Mouse (Mus musculus) small intestine, adult 2 months (tissue): ENCODE measurements around the gene Lactbl1. TPM values are rescaled to one million over a fixed set of nuclear protein-coding genes. Genes with fewer than 3 reads are reported as not detected.
A peak's percentile ranks its signal among the peaks of the same experiment; 100 is the strongest.

Experiments
- H3K27ac ChIP-seq: fragments of 200-500 bp; 2 replicates; pipeline ENCODE4 v1.5.1; 2012; ENCODE audit warnings: low read depth, low read length, control low read depth, inconsistent platforms; ENCODE audit not compliant: insufficient read depth
- H3K27me3 ChIP-seq: fragments of 200-500 bp; 2 replicates; pipeline ENCODE4 v1.6.1; 2012; ENCODE audit warnings: mild to moderate bottlenecking, moderate library complexity, low read length, inconsistent platforms; ENCODE audit not compliant: control insufficient read depth, insufficient read depth
- H3K36me3 ChIP-seq: fragments of 200-500 bp; 2 replicates; pipeline ENCODE4 v1.6.1; 2012; ENCODE audit warnings: mild to moderate bottlenecking, low read length, control low read depth, inconsistent platforms; ENCODE audit not compliant: control insufficient read depth, insufficient read depth
- H3K4me1 ChIP-seq: fragments of 200-500 bp; 2 replicates; pipeline ENCODE4 v1.6.1; 2012; ENCODE audit warnings: low read length, inconsistent platforms, mixed read lengths; ENCODE audit not compliant: control insufficient read depth, insufficient read depth, insufficient read length
- H3K4me3 ChIP-seq: fragments of 200-500 bp; 2 replicates; pipeline ENCODE4 v1.5.1; 2012; ENCODE audit warnings: low read depth, mild to moderate bottlenecking, control low read depth, inconsistent platforms, low read length, moderate library complexity
- CTCF ChIP-seq: fragments of 200-500 bp; IDR thresholded peaks from 2 replicates; pipeline ENCODE4 v1.5.1; 2012; ENCODE audit warnings: low read depth, mild to moderate bottlenecking, control low read depth, inconsistent platforms, low read length, moderate library complexity, mixed read lengths; ENCODE audit not compliant: insufficient replicate concordance, insufficient read length; ENCODE audit errors: extremely low read depth
- POLR2A ChIP-seq: fragments of 200-500 bp; IDR thresholded peaks from 2 replicates; pipeline ENCODE4 v1.6.1; 2012; ENCODE audit warnings: low read depth, mild to moderate bottlenecking, control low read depth, inconsistent platforms, low read length, moderate library complexity
- WGBS: fragments of 180-500 bp; shearing (Covaris S2); methylation state at CpG from one replicate; pipeline ENCODE4 v1.1.7; 2018; 5-methylcytosine and 5-hydroxymethylcytosine counted together
- polyA plus RNA-seq: library from polyadenylated mRNA; depleted of rRNA; stranded (reverse); fragments of >200 nt; gene quantifications from 2 replicates; pipeline ENCODE4 v1.2.3, GENCODE M21; 2012

The Lactbl1 gene
- polyA plus RNA-seq, 1 experiment: not detected

DNA sequence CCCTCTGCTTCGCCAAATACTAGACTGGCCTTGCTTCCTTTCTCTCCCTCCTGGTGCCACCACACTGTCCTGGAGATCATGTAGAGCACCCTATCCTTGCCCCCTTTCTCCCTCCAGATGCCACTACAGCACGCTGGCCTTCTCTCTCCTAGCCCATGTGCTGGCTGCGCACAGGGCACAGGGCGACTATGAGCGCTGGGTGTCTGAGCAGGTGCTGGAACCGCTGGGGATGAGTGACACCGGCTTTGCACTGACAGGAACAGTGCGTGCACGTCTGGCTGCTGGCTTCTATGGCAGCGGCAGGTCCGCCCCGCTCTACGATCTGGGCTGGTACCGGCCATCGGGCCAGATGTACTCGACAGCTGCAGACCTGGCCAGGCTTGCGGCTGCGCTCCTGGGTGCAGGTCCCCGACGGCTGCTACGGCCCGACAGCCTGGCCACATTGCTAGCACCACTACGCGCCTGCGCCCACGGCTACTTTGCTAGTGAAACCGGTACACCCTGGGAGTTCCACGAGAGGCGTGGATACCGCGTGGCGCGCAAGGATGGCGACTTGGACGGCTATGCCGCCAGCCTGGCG is 14.7 kb downstream of the Lactbl1 start:
- no peaks in the 10 kb centered on the region for H3K36me3 ChIP-seq
- H3K4me1 ChIP-seq: peaks cover 5% of the 10 kb centered on the region; the same call in 1 of the 2 replicates
- TF ChIP-seq CTCF (no peak), POLR2A (no peak)
- 16% methylated on average over 37 of the region's 37 CpGs for WGBS
- H3K27ac ChIP-seq: no peak overlapping the region
- H3K27me3 ChIP-seq: peaks cover 17% of the 10 kb centered on the region
- peak overlapping the region; percentile 45 for H3K4me3 ChIP-seq

GRCm38 (mm10) chr4:136637563-136638229 is 15.3 kb downstream of the Lactbl1 start:
- WGBS: 3% methylated on average over 76 of the region's 76 CpGs
- Histone ChIP-seq H3K36me3 (no peaks in the 10 kb centered on the region), H3K27me3 (peaks cover 17% of the 10 kb centered on the region)

GRCm38 (mm10) chr4:136638230-136638750 is 15.9 kb downstream of the Lactbl1 start:
- WGBS: 56% methylated on average over 7 of the region's 7 CpGs
- Histone ChIP-seq H3K36me3 (no peaks in the 10 kb centered on the region), H3K4me1 (peaks cover 5% of the 10 kb centered on the region; the same call in 1 of the 2 replicates), H3K4me3 (no peak overlapping the region), H3K27me3 (peaks cover 17% of the 10 kb centered on the region), H3K27ac (no peak overlapping the region)
- TF ChIP-seq POLR2A (no peak), CTCF (no peak)

More at GRCm38 (mm10) chr4:136637563-136638229, 15.3 kb downstream of the Lactbl1 start:
- H3K4me1 ChIP-seq: peaks cover 5% of the 10 kb centered on the region; the same call in 1 of the 2 replicates
- TF ChIP-seq CTCF (no peak), POLR2A (no peak)
- H3K27ac ChIP-seq: no peak overlapping the region
- H3K4me3 ChIP-seq: peak overlapping the region; percentile 45

- no peak for TF ChIP-seq CTCF
- TF ChIP-seq POLR2A: no peak
- Histone ChIP-seq H3K36me3 (no peaks in the 10 kb centered on the region), H3K27ac (no peak overlapping the region), H3K4me1 (peaks cover 5% of the 10 kb centered on the region; the same call in 1 of the 2 replicates), H3K27me3 (peaks cover 17% of the 10 kb centered on the region), H3K4me3 (no peak overlapping the region)
- WGBS: 24% methylated on average over 10 of the region's 10 CpGs
These were observed 16.5 kb downstream of the Lactbl1 start for GRCm38 (mm10) chr4:136638890-136639289.

- WGBS: 14% methylated on average over 11 of the region's 11 CpGs
- no peak overlapping the region for H3K4me3 ChIP-seq
- no peak for TF ChIP-seq POLR2A
- peak; percentile 80; the same call in 1 of the 2 replicates for TF ChIP-seq CTCF
- H3K27me3 ChIP-seq: no peaks in the 10 kb centered on the region
- no peaks in the 10 kb centered on the region for H3K4me1 ChIP-seq
- H3K36me3 ChIP-seq: no peaks in the 10 kb centered on the region
- H3K27ac ChIP-seq: no peak overlapping the region
These were observed 26.6 kb downstream of the Lactbl1 start for GRCm38 (mm10) chr4:136648922-136649479.

DNA sequence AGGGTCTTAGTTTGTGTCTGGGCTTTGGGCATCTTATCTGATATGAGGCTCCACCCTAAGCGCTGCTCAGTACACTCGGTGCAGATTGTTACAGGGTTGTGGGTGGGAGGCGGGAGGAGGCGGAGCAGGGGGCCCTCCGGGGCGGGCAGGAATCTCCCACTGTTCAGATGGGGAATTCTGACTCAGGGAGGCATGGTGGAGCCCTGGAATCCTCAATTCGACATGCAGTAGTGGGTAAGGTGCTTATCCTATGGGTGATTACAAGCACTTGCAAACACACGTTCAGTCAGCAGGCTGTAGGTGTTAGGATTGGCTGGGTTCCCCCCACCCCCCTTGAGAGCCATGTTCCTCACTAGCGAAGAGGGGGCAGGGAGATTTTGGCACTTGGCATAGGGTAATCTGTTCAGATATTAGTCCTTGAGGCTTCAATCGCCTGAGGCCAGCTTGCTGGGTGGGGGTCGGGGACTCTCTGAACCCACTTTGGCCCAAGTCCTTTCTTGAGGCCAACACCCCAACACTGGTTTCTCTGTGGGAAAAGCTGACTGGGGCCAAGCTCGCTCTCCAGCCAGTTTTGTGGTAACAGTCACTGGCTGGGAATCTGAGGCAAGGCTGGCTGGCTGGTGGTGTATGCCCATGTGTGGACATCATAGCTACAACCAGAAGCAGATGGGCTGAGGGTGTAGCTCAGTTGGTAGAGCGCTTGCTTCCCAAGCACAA is 27.2 kb downstream of the Lactbl1 start:
- H3K4me1 ChIP-seq: no peaks in the 10 kb centered on the region
- 35% methylated on average over 13 of the region's 13 CpGs for WGBS
- TF ChIP-seq CTCF (no peak), POLR2A (no peak)
- no peaks in the 10 kb centered on the region for H3K27me3 ChIP-seq
- H3K4me3 ChIP-seq: no peak overlapping the region
- no peak overlapping the region for H3K27ac ChIP-seq
- peaks cover under 1% of the 10 kb centered on the region; the same call in 1 of the 2 replicates for H3K36me3 ChIP-seq
